ENCODE assay signal across 8 mouse cellular contexts in genomic region chr19:5108271-5108575, GRCm38 (mm10). TPM values are rescaled to one million over a fixed set of nuclear protein-coding genes. Genes with fewer than 3 reads are reported as not detected.
A peak's percentile ranks its signal among the peaks of the same experiment; 100 is the strongest.
DNase-seq lines count a peak whose midpoint lies in the region; ATAC-seq and TF ChIP-seq lines count a peak whose summit lies in the region.
"Had no signal": no experiment of that assay in that cellular context is flagged by ENCODE, and none has a peak within 500 bp of the region (broad histone marks: within the 10 kb centered on the region; RNA-seq: fewer than 3 reads in every experiment).

No protein-coding gene starts in this region.

- H3K4me3 ChIP-seq in ES-Bruce4 (ENCODE audit: low read depth, low read length), result no peak overlapping the region
- no peak overlapping the region for H3K4me3 ChIP-seq in liver, embryonic 11.5 days (ENCODE audit: low read depth, low read length)
- no peak overlapping the region for H3K4me3 ChIP-seq in stomach, embryonic 16.5 days (replicated peaks; ENCODE audit: low read length)
- H3K4me3 ChIP-seq: limb, embryonic 13.5 days had no signal

- no peaks in the 10 kb centered on the region for H3K9me3 ChIP-seq in ES-Bruce4 (replicated peaks; ENCODE audit: control insufficient read depth, insufficient read depth, low read length, poor library complexity, severe bottlenecking)
- no peaks in the 10 kb centered on the region for H3K9me3 ChIP-seq in liver, embryonic 11.5 days (ENCODE audit: control insufficient read depth, low read length)
- H3K9me3 ChIP-seq in stomach, embryonic 16.5 days (replicated peaks; ENCODE audit: control insufficient read depth, low read length), result no peaks in the 10 kb centered on the region
- H3K9me3 ChIP-seq: limb, embryonic 13.5 days had no signal

- peak; percentile 67 for DNase-seq in 416B (ENCODE audit: low read depth)
- DNase-seq in heart, postnatal 10 days, result peak; percentile 49 to 59
- DNase-seq in liver, embryonic 11.5 days (ENCODE audit: low spot score), result peak; percentile 53
- DNase-seq in cerebellum, adult 11 months, result no peak
- no peak for DNase-seq in cerebellum, postnatal 36 days

- H3K27me3 ChIP-seq in ES-Bruce4 (ENCODE audit: control insufficient read depth, insufficient read depth, low read length, poor library complexity, severe bottlenecking), result no peaks in the 10 kb centered on the region
- no peaks in the 10 kb centered on the region for H3K27me3 ChIP-seq in liver, embryonic 11.5 days (replicated peaks; ENCODE audit: control insufficient read depth, insufficient read depth, low read length)
- H3K27me3 ChIP-seq in stomach, embryonic 16.5 days (ENCODE audit: control insufficient read depth, insufficient read depth, low read length), result no peaks in the 10 kb centered on the region
- H3K27me3 ChIP-seq: limb, embryonic 13.5 days had no signal

- no peak overlapping the region for H3K27ac ChIP-seq in ES-Bruce4 (ENCODE audit: insufficient read depth, low read length)
- peak overlapping the region; percentile 54; the same call in 1 of the 2 replicates for H3K27ac ChIP-seq in liver, embryonic 11.5 days (ENCODE audit: low read depth, low read length)
- peak overlapping the region; percentile 31; the same call in 1 of the 2 replicates for H3K27ac ChIP-seq in stomach, embryonic 16.5 days (ENCODE audit: low read length)
- H3K27ac ChIP-seq: limb, embryonic 13.5 days had no signal

- TF ChIP-seq POLR2A in ES-Bruce4 (IDR thresholded peaks at IDR 0.05; ENCODE audit: insufficient read depth, low read length), result no peak

- intact Hi-C loops in heart, postnatal 10 days (cut with DNase I), result no loop called here

- no peak overlapping the region; the same call in 1 of the 2 replicates for H3K4me2 ChIP-seq in liver, embryonic 11.5 days
- no peak overlapping the region for H3K4me2 ChIP-seq in stomach, embryonic 16.5 days (ENCODE audit: low read depth, low read length)
- H3K4me2 ChIP-seq: limb, embryonic 13.5 days had no signal

- peak; percentile 33 for TF ChIP-seq CTCF in ES-Bruce4 (IDR thresholded peaks at IDR 0.05; ENCODE audit: low read depth, low read length)

- 25% methylated on average over 5 of the region's 5 CpGs for WGBS in liver, embryonic 11.5 days
- 15% methylated on average over 5 of the region's 5 CpGs for WGBS in stomach, embryonic 16.5 days

- no peak for ATAC-seq in liver, embryonic 11.5 days (replicated peaks; ENCODE audit: low FRiP score)
- peak; percentile 27; the same call in 1 of the 2 replicates for ATAC-seq in stomach, embryonic 16.5 days (ENCODE audit: insufficient read depth, low FRiP score)

- no peaks in the 10 kb centered on the region for H3K4me1 ChIP-seq in ES-Bruce4 (ENCODE audit: control insufficient read depth, insufficient read depth, low read length)
- peaks cover 23% of the 10 kb centered on the region for H3K4me1 ChIP-seq in liver, embryonic 11.5 days (replicated peaks; ENCODE audit: control insufficient read depth, insufficient read depth, low read length)
- H3K4me1 ChIP-seq in stomach, embryonic 16.5 days (ENCODE audit: control insufficient read depth, insufficient read depth, low read length), result peaks cover 16% of the 10 kb centered on the region

- H3K36me3 ChIP-seq in ES-Bruce4 (ENCODE audit: control insufficient read depth, insufficient read depth, low read length, poor library complexity, severe bottlenecking), result peaks cover 12% of the 10 kb centered on the region
- peaks cover 20% of the 10 kb centered on the region for H3K36me3 ChIP-seq in liver, embryonic 11.5 days (ENCODE audit: control insufficient read depth, insufficient read depth, low read length)
- H3K36me3 ChIP-seq in stomach, embryonic 16.5 days (ENCODE audit: control insufficient read depth, insufficient read depth, low read length), result peaks cover 18% of the 10 kb centered on the region

- TF ChIP-seq EP300 in ES-Bruce4 (IDR thresholded peaks at IDR 0.05; ENCODE audit: insufficient read depth, low read depth, low read length), result no peak

- no peak overlapping the region for H3K9ac ChIP-seq in ES-Bruce4 (ENCODE audit: low read depth, poor library complexity, severe bottlenecking)
- no peak overlapping the region for H3K9ac ChIP-seq in liver, embryonic 11.5 days (ENCODE audit: low read depth, low read length)
- H3K9ac ChIP-seq in stomach, embryonic 16.5 days (ENCODE audit: low read length), result 0 out of 2 replicates have a peak overlapping the region, but pooled peaks have one; percentile 29
- H3K9ac ChIP-seq: limb, embryonic 13.5 days had no signal

RNA-seq across cellular contexts. Expression of gene Rab1b, which starts 1.4 kb away (rescaled TPM):
- 70.5 and 75.3 TPM in 2 replicates for polyA plus RNA-seq in ES-Bruce4 (2011; ENCODE audit: insufficient read depth, insufficient read length, low read depth, missing spikeins)
- total RNA-seq in heart, postnatal 10 days (2021), result 100 to 1,000 TPM; 193 to 204 TPM
- polyA plus RNA-seq in liver, embryonic 11.5 days (2014; fragmentation: Nextera tagmentation; extraction: Ambion mirVana), result 180 and 185 TPM in 2 replicates
- polyA plus RNA-seq in stomach, embryonic 16.5 days (2015; fragmentation: Nextera tagmentation; extraction: Ambion mirVana), result 240 and 242 TPM in 2 replicates

RNA-seq across cellular contexts. Expression of gene Cnih2, which starts 9.9 kb away (rescaled TPM):
- 3.3 and 3.7 TPM in 2 replicates for polyA plus RNA-seq in ES-Bruce4 (2011; ENCODE audit: insufficient read depth, insufficient read length, low read depth, missing spikeins)
- total RNA-seq in heart, postnatal 10 days (2021), result under 1 TPM; 0.57 to 0.82 TPM
- polyA plus RNA-seq in liver, embryonic 11.5 days (2014; fragmentation: Nextera tagmentation; extraction: Ambion mirVana), result 8.4 and 9.5 TPM in 2 replicates
- 5.8 and 7.4 TPM in 2 replicates for polyA plus RNA-seq in stomach, embryonic 16.5 days (2015; fragmentation: Nextera tagmentation; extraction: Ambion mirVana)

RNA-seq across cellular contexts. Expression of gene Klc2, which starts 10.1 kb away (rescaled TPM):
- 24.5 and 24.7 TPM in 2 replicates for polyA plus RNA-seq in ES-Bruce4 (2011; ENCODE audit: insufficient read depth, insufficient read length, low read depth, missing spikeins)
- total RNA-seq in heart, postnatal 10 days (2021), result 10 to 100 TPM; 38.8 to 42.8 TPM
- polyA plus RNA-seq in liver, embryonic 11.5 days (2014; fragmentation: Nextera tagmentation; extraction: Ambion mirVana), result 7.3 and 8.3 TPM in 2 replicates
- 13.6 TPM in 2 replicates for polyA plus RNA-seq in stomach, embryonic 16.5 days (2015; fragmentation: Nextera tagmentation; extraction: Ambion mirVana)

RNA-seq across cellular contexts. Expression of gene Yif1a, which starts 19.9 kb away (rescaled TPM):
- polyA plus RNA-seq in ES-Bruce4 (2011; ENCODE audit: insufficient read depth, insufficient read length, low read depth, missing spikeins), result 40.6 and 47.3 TPM in 2 replicates
- 10 to 100 TPM; 72.8 to 78.3 TPM for total RNA-seq in heart, postnatal 10 days (2021)
- 77.8 and 83.4 TPM in 2 replicates for polyA plus RNA-seq in liver, embryonic 11.5 days (2014; fragmentation: Nextera tagmentation; extraction: Ambion mirVana)
- 110 and 123 TPM in 2 replicates for polyA plus RNA-seq in stomach, embryonic 16.5 days (2015; fragmentation: Nextera tagmentation; extraction: Ambion mirVana)

RNA-seq across cellular contexts. Expression of gene Tmem151a, which starts 22.9 kb away (rescaled TPM):
- polyA plus RNA-seq in ES-Bruce4 (2011; ENCODE audit: insufficient read depth, insufficient read length, low read depth, missing spikeins), result 6.2 and 8.3 TPM in 2 replicates
- total RNA-seq in heart, postnatal 10 days (2021), result 1 to 10 TPM; 3.3 to 3.5 TPM
- 2.6 TPM in 2 replicates for polyA plus RNA-seq in liver, embryonic 11.5 days (2014; fragmentation: Nextera tagmentation; extraction: Ambion mirVana)
- polyA plus RNA-seq in stomach, embryonic 16.5 days (2015; fragmentation: Nextera tagmentation; extraction: Ambion mirVana), result 4.9 and 6.8 TPM in 2 replicates

Comparison
In these comparisons a context has a peak if more than half of its experiments do, and no peak if none do; other contexts are left out.
1. DNase-seq: peak in 416B (single experiment), heart, postnatal 10 days (2 of 2) and liver, embryonic 11.5 days (single experiment); none in cerebellum, adult 11 months (single experiment) and cerebellum, postnatal 36 days (0 of 2).